Mouse (Mus musculus) MEL (cell line): ENCODE results near the gene Cux1.

Source experiments
- BHLHE40 ChIP-seq: IDR thresholded peaks from 2 replicates; pipeline ENCODE4 v1.6.1; 2012; ENCODE audit warnings: low read depth, mild to moderate bottlenecking, inconsistent platforms, low read length, improper control_type of control experiment, borderline replicate concordance
- CHD2 ChIP-seq: IDR thresholded peaks from 2 replicates; pipeline ENCODE4 v1.6.1; 2011; ENCODE audit warnings: low read length, improper control_type of control experiment
- CTCF ChIP-seq, 3 experiments: IDR thresholded peaks in 2 of 3; conservative IDR thresholded peaks in 1 of 3; 2 replicates each; pipeline ENCODE4 v1.5.1; 2011 to 2012; ENCODE audit warnings: low read length in 3 of 3, low read depth in 2 of 3, mild to moderate bottlenecking in 2 of 3, improper control_type of control experiment in 1 of 3, inconsistent platforms in 1 of 3, mixed read lengths in 1 of 3, moderate library complexity in 1 of 3; ENCODE audit not compliant: control insufficient read depth in 1 of 3, insufficient read depth in 1 of 3, poor library complexity in 1 of 3, severe bottlenecking in 1 of 3
- E2F4 ChIP-seq: IDR thresholded peaks from 2 replicates; pipeline ENCODE4 v1.6.1; 2011; ENCODE audit warnings: low read depth, low read length, improper control_type of control experiment, borderline replicate concordance
- EP300 ChIP-seq, 2 experiments: IDR thresholded peaks; 2 replicates each; pipeline ENCODE4 v1.6.1; 2011; ENCODE audit warnings: improper control_type of control experiment in 2 of 2, low read length in 2 of 2, low read depth in 1 of 2, mild to moderate bottlenecking in 1 of 2
- ETS1 ChIP-seq: IDR thresholded peaks from 2 replicates; pipeline ENCODE4 v1.6.1; 2012; ENCODE audit warnings: low read depth, mild to moderate bottlenecking, inconsistent platforms, low read length, improper control_type of control experiment, moderate library complexity
- MAX ChIP-seq: IDR thresholded peaks from 2 replicates; pipeline ENCODE4 v1.6.1; 2011; ENCODE audit warnings: low read length, improper control_type of control experiment
- MEF2A ChIP-seq: IDR thresholded peaks from 2 replicates; pipeline ENCODE4 v1.6.1; 2014; ENCODE audit warnings: low read depth, mild to moderate bottlenecking, inconsistent platforms, low read length, improper control_type of control experiment; ENCODE audit not compliant: poor library complexity, insufficient replicate concordance, severe bottlenecking; ENCODE audit errors: extremely low read depth
- MXI1 ChIP-seq: IDR thresholded peaks from 2 replicates; pipeline ENCODE4 v1.6.1; 2011; ENCODE audit warnings: mild to moderate bottlenecking, low read depth, low read length, improper control_type of control experiment
- POLR2A ChIP-seq, 2 experiments: IDR thresholded peaks; 2 replicates each; pipeline ENCODE4 v1.6.1; 2011 to 2012; ENCODE audit warnings: low read length in 2 of 2, mild to moderate bottlenecking in 2 of 2, control low read depth in 1 of 2, improper control_type of control experiment in 1 of 2, low read depth in 1 of 2, moderate library complexity in 1 of 2; ENCODE audit not compliant: control insufficient read depth in 1 of 2, insufficient read depth in 1 of 2, poor library complexity in 1 of 2
- RAD21 ChIP-seq: IDR thresholded peaks from 2 replicates; pipeline ENCODE4 v1.6.1; 2011; ENCODE audit warnings: mild to moderate bottlenecking, low read depth, low read length, improper control_type of control experiment
- SMC3 ChIP-seq: IDR thresholded peaks from 2 replicates; pipeline ENCODE4 v1.6.1; 2011; ENCODE audit warnings: low read depth, low read length, improper control_type of control experiment
- TAL1 ChIP-seq: IDR thresholded peaks from 2 replicates; pipeline ENCODE4 v1.6.1; 2012; ENCODE audit warnings: mild to moderate bottlenecking, inconsistent platforms, low read length, moderate library complexity, mixed read lengths
- ZNF384 ChIP-seq: IDR thresholded peaks from 2 replicates; pipeline ENCODE4 v1.6.1; 2012; ENCODE audit warnings: low read depth, mild to moderate bottlenecking, inconsistent platforms, low read length, improper control_type of control experiment

DNA sequence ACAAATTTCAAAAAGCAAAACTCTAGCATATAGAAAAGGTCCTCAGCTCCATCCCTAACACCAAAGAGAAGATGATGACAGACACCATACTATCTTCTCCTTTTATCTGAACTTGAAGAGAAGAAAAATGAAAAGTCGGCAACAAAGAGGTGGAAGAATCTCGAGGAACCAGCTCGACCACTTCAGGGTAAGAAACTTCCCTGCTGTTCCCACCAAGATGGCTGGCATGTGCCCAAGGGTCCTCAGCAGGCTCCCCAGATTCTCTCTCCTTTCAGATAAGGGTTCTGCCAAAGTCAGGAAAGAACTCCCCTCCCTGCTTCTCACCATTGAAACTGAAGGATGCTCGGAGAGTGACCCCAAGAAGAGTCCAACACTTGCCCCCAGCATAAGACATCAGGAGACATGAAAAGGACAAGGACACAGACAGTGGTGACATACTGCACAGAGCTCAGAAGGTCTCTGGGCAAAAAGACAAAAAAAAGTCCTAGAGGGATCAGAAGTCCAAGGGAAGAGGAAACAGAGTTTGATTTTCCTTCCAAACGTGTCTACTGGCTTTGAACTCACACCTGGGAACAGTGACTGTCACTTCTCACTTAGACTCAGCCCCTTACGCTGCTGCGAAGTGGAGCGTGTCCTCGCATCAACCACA, 41.3 kb downstream of the Cux1 start:
- no peak for TF ChIP-seq CTCF (IDR thresholded peaks at IDR 0.05 in 2 of 3, conservative IDR thresholded peaks at IDR 0.05 in 1 of 3; ENCODE audit: control insufficient read depth in 1 of 3, insufficient read depth in 1 of 3, low read depth in 2 of 3, low read length in 3 of 3, poor library complexity in 1 of 3, severe bottlenecking in 1 of 3)
- no peak for TF ChIP-seq ZNF384
- no peak for TF ChIP-seq MXI1
- TF ChIP-seq RAD21, result no peak
- TF ChIP-seq BHLHE40, result no peak
- TF ChIP-seq EP300 (IDR thresholded peaks at IDR 0.05; ENCODE audit: low read depth in 1 of 2, low read length in 2 of 2), result no peak
- no peak for TF ChIP-seq TAL1
- TF ChIP-seq SMC3, result no peak
- TF ChIP-seq MAX, result no peak
- TF ChIP-seq CHD2, result no peak
- TF ChIP-seq POLR2A (IDR thresholded peaks at IDR 0.05; ENCODE audit: control insufficient read depth in 1 of 2, insufficient read depth in 1 of 2, low read depth in 1 of 2, low read length in 2 of 2, poor library complexity in 1 of 2), result no peak
- no peak for TF ChIP-seq MEF2A
- no peak for TF ChIP-seq ETS1
- TF ChIP-seq E2F4, result no peak
